In the genomic region with DNA sequence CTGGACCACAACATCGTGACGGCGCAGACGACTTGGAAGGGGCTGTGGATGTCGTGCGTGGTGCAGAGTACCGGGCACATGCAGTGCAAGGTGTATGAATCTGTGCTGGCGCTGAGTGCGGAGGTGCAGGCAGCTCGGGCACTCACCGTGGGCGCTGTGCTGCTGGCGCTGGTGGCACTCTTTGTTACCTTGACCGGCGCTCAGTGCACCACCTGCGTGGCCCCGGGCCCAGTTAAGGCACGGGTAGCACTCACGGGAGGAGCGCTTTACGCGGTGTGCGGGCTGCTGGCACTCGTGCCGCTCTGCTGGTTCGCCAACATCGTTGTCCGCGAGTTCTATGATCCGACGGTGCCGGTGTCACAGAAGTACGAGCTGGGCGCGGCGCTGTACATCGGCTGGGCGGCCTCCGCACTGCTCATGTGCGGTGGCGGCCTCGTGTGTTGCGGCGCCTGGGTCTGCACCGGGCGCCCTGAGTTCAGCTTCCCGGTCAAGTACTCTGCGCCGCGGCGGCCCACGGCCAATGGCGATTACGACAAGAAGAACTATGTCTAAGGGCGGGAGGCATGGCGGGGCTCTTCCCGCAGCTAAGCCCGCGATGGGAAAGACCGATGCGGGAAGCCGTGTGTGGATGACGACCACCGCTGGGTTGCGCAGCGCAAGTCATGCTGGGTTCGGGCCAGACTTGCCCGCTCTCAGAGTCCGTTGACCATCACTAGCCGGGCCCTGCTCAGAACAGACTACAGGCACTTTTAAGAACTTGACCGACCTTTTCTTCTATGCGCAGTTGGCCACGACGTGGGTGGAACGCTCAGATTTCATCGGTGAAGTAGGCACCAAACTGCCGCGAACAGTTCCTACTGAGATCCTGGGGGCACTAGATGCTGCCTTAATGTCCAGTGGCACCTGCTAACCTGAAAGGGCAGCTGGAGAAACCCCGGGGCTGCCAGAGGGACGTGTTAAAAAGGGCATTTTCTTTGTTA, we compare ENCODE assay signal across 7 mouse cellular contexts. TPM values are rescaled to one million over a fixed set of nuclear protein-coding genes. Genes with fewer than 3 reads are reported as not detected.
DNase-seq lines count a peak whose midpoint lies in the region; ATAC-seq and TF ChIP-seq lines count a peak whose summit lies in the region.

No protein-coding gene starts in this region.

- H3K4me3 ChIP-seq in E14TG2a.4 (replicated peaks; ENCODE audit: low read length) = peak overlapping the region; percentile 79
- H3K4me3 ChIP-seq in ES-E14 (ENCODE audit: insufficient read depth in 1 of 2, low read depth in 1 of 2, low read length in 2 of 2, poor library complexity in 1 of 2, severe bottlenecking in 1 of 2) = peak overlapping the region; percentile 68 to 69
- H3K4me3 ChIP-seq in forebrain, embryonic 16.5 days (replicated peaks; ENCODE audit: low read length) = peak overlapping the region; percentile 43
- H3K4me3 ChIP-seq in midbrain, embryonic 14.5 days (replicated peaks; ENCODE audit: low read depth, low read length) = peak overlapping the region; percentile 42

- H3K27me3 ChIP-seq in E14TG2a.4 (ENCODE audit: insufficient read depth, low read length) = peaks cover 42% of the 10 kb centered on the region
- H3K27me3 ChIP-seq in forebrain, embryonic 16.5 days (replicated peaks; ENCODE audit: control insufficient read depth, insufficient read depth, low read length) = peaks cover 42% of the 10 kb centered on the region
- peaks cover 38% of the 10 kb centered on the region for H3K27me3 ChIP-seq in midbrain, embryonic 14.5 days (ENCODE audit: control insufficient read depth, insufficient read depth, low read length)

- H3K27ac ChIP-seq in ES-E14 (ENCODE audit: insufficient read depth, low read depth, low read length, poor library complexity, severe bottlenecking) = no peak overlapping the region
- no peak overlapping the region for H3K27ac ChIP-seq in forebrain, embryonic 16.5 days (ENCODE audit: low read length)
- H3K27ac ChIP-seq in midbrain, embryonic 14.5 days (replicated peaks; ENCODE audit: low read depth, low read length) = no peak overlapping the region

- in situ Hi-C loops in ES-E14 (cut with MboI; ENCODE audit: low sequenced_read_pairs in 2 of 2, unreplicated experiment in 2 of 2) = no loop called here

- 2% methylated on average over 80 of the region's 80 CpGs for WGBS in forebrain, embryonic 16.5 days
- 3% methylated on average over 80 of the region's 80 CpGs for WGBS in midbrain, embryonic 14.5 days

- H3K4me2 ChIP-seq in forebrain, embryonic 16.5 days (ENCODE audit: low read length) = peak overlapping the region; percentile 70
- H3K4me2 ChIP-seq in midbrain, embryonic 14.5 days (ENCODE audit: low read length) = peak overlapping the region; percentile 62

- peaks cover 54% of the 10 kb centered on the region for H3K4me1 ChIP-seq in E14TG2a.4 (replicated peaks; ENCODE audit: low read depth, low read length)
- peaks cover 2 to 18% of the 10 kb centered on the region in 2 experiments; a peak in 2 of 4 replicates for H3K4me1 ChIP-seq in ES-E14 (ENCODE audit: control insufficient read depth in 2 of 2, insufficient read depth in 2 of 2, low read length in 2 of 2, poor library complexity in 1 of 2)
- H3K4me1 ChIP-seq in forebrain, embryonic 16.5 days (replicated peaks; ENCODE audit: control insufficient read depth, insufficient read depth, low read length) = peaks cover 13% of the 10 kb centered on the region
- peaks cover 8% of the 10 kb centered on the region; the same call in 1 of the 2 replicates for H3K4me1 ChIP-seq in midbrain, embryonic 14.5 days (ENCODE audit: control insufficient read depth, insufficient read depth, low read length)

- DNase-seq in ES-E14 (ENCODE audit: low read depth, low spot score) = no peak
- peak; percentile 20 for DNase-seq in kidney, postnatal 14 days
- peak; percentile 43 for DNase-seq in midbrain, embryonic 14.5 days
- no peak for DNase-seq in thymus, adult 18-20 months
- DNase-seq in cerebellum, adult 9-10 months = no peak

- peak; percentile 65 for ATAC-seq in forebrain, embryonic 16.5 days
- ATAC-seq in midbrain, embryonic 14.5 days (ENCODE audit: low FRiP score, low TSS enrichment) = no peak

- peaks cover 41% of the 10 kb centered on the region for H3K36me3 ChIP-seq in E14TG2a.4 (ENCODE audit: insufficient read depth, low read length)
- H3K36me3 ChIP-seq in ES-E14 (ENCODE audit: control insufficient read depth, insufficient read depth, low read length, poor library complexity, severe bottlenecking) = peaks cover 13% of the 10 kb centered on the region
- no peaks in the 10 kb centered on the region for H3K36me3 ChIP-seq in forebrain, embryonic 16.5 days (ENCODE audit: control insufficient read depth, insufficient read depth)
- no peaks in the 10 kb centered on the region for H3K36me3 ChIP-seq in midbrain, embryonic 14.5 days (ENCODE audit: control insufficient read depth, insufficient read depth, low read length)

- no peaks in the 10 kb centered on the region for H3K9me3 ChIP-seq in E14TG2a.4 (ENCODE audit: low read length)
- H3K9me3 ChIP-seq in ES-E14 (ENCODE audit: control insufficient read depth, insufficient read depth, low read depth, low read length) = no peaks in the 10 kb centered on the region
- no peaks in the 10 kb centered on the region for H3K9me3 ChIP-seq in forebrain, embryonic 16.5 days (ENCODE audit: control insufficient read depth, low read length)
- no peaks in the 10 kb centered on the region for H3K9me3 ChIP-seq in midbrain, embryonic 14.5 days (ENCODE audit: control insufficient read depth, low read length)

- H3K9ac ChIP-seq in ES-E14 (ENCODE audit: insufficient read depth, low read depth, low read length, poor library complexity, severe bottlenecking) = peak overlapping the region; percentile 51
- H3K9ac ChIP-seq in forebrain, embryonic 16.5 days (replicated peaks; ENCODE audit: low read depth, low read length) = peak overlapping the region; percentile 29; the same call in 1 of the 2 replicates
- H3K9ac ChIP-seq in midbrain, embryonic 14.5 days (replicated peaks; ENCODE audit: low read length) = peak overlapping the region; percentile 37; the same call in 1 of the 2 replicates

- TF ChIP-seq CTCF in E14TG2a.4 (conservative IDR thresholded peaks at IDR 0.05; ENCODE audit: low read length) = no peak

TF ChIP-seq in ES-E14, 5 proteins besides CTCF, POLR2A, EP300 and RAD21:
- no peak for TF ChIP-seq MAFK (IDR thresholded peaks at IDR 0.05; ENCODE audit: insufficient read depth, low read depth, low read length)
- no peak for TF ChIP-seq HCFC1 (IDR thresholded peaks at IDR 0.05; ENCODE audit: borderline replicate concordance, insufficient read depth, low read length)
- no peak for TF ChIP-seq ZNF384 (IDR thresholded peaks at IDR 0.05; ENCODE audit: low read depth, low read length)
- TF ChIP-seq CHD2 (IDR thresholded peaks at IDR 0.05; ENCODE audit: low read depth, low read length) = no peak
- no peak for TF ChIP-seq ZC3H11A (IDR thresholded peaks at IDR 0.05; ENCODE audit: borderline replicate concordance, low read depth, low read length)

RNA-seq across cellular contexts. Expression of gene Cldn5, which starts 0.7 kb away (rescaled TPM):
- total RNA-seq in ES-E14 (2012; rRNA removed) = 2.5 and 9.1 TPM in 2 replicates
- polyA plus RNA-seq in forebrain, embryonic 16.5 days (2015; fragmentation: Nextera tagmentation; extraction: Ambion mirVana) = 90.7 and 106 TPM in 2 replicates
- 72.7 and 87.8 TPM in 2 replicates for polyA plus RNA-seq in midbrain, embryonic 14.5 days (2014; fragmentation: Nextera tagmentation; extraction: Ambion mirVana)

RNA-seq across cellular contexts. Expression of gene Ufd1, which starts 34.2 kb away (rescaled TPM):
- 49.0 and 49.2 TPM in 2 replicates for total RNA-seq in ES-E14 (2012; rRNA removed)
- polyA plus RNA-seq in forebrain, embryonic 16.5 days (2015; fragmentation: Nextera tagmentation; extraction: Ambion mirVana) = 115 and 130 TPM in 2 replicates
- polyA plus RNA-seq in midbrain, embryonic 14.5 days (2014; fragmentation: Nextera tagmentation; extraction: Ambion mirVana) = 80.2 and 82.3 TPM in 2 replicates

RNA-seq across cellular contexts. Expression of gene Cdc45, which starts 34.4 kb away (rescaled TPM):
- total RNA-seq in ES-E14 (2012; rRNA removed) = 52.5 and 53.5 TPM in 2 replicates
- 21.1 and 23.7 TPM in 2 replicates for polyA plus RNA-seq in forebrain, embryonic 16.5 days (2015; fragmentation: Nextera tagmentation; extraction: Ambion mirVana)
- 6.8 and 11.1 TPM in 2 replicates for polyA plus RNA-seq in midbrain, embryonic 14.5 days (2014; fragmentation: Nextera tagmentation; extraction: Ambion mirVana)

RNA-seq across cellular contexts. Expression of gene 2510002D24Rik, which starts 59.0 kb away (rescaled TPM):
- total RNA-seq in ES-E14 (2012; rRNA removed) = 10.5 and 14.6 TPM in 2 replicates
- polyA plus RNA-seq in forebrain, embryonic 16.5 days (2015; fragmentation: Nextera tagmentation; extraction: Ambion mirVana) = 27.8 and 32.5 TPM in 2 replicates
- polyA plus RNA-seq in midbrain, embryonic 14.5 days (2014; fragmentation: Nextera tagmentation; extraction: Ambion mirVana) = 27.2 and 35.3 TPM in 2 replicates

RNA-seq across cellular contexts. Expression of gene Gm28539, which starts 59.0 kb away (rescaled TPM):
- 1.4 TPM in 1 of 2 replicates, not detected in the other for total RNA-seq in ES-E14 (2012; rRNA removed)
- not detected in 2 replicates for polyA plus RNA-seq in forebrain, embryonic 16.5 days (2015; fragmentation: Nextera tagmentation; extraction: Ambion mirVana)
- not detected in 2 replicates for polyA plus RNA-seq in midbrain, embryonic 14.5 days (2014; fragmentation: Nextera tagmentation; extraction: Ambion mirVana)

Comparison
In these comparisons a context has a peak if more than half of its experiments do, and no peak if none do; other contexts are left out.
1. DNase-seq: peak in kidney, postnatal 14 days (single experiment) and midbrain, embryonic 14.5 days (single experiment); none in ES-E14 (single experiment), thymus, adult 18-20 months (0 of 2) and cerebellum, adult 9-10 months (single experiment).
2. Peak in every context shown above with its lines, with median percentiles within 50 percentile points of each other: H3K4me3 ChIP-seq and H3K9ac ChIP-seq.